Mouse (Mus musculus) lung, embryonic 14.5 days (tissue): ENCODE results near the gene Tmem209. TPM values are rescaled to one million over a fixed set of nuclear protein-coding genes. Genes with fewer than 3 reads are reported as not detected.

Source experiments
- ATAC-seq: fragments of 200-750 bp; cut with Nextera tagmentation; 2 replicates; pipeline ENCODE4 v1.8.0; 2017; ENCODE audit warnings: mild to moderate bottlenecking, moderate TSS enrichment, moderate library complexity; ENCODE audit not compliant: insufficient read depth
- DNase-seq: peaks from one replicate; pipeline ENCODE4 v3.0.0-alpha.2; 2015
- H3K27ac ChIP-seq: fragments of 300-500 bp; sonication (generic); 2 replicates; pipeline ENCODE4 v1.5.1; 2014; ENCODE audit warnings: low read depth, mild to moderate bottlenecking, moderate library complexity
- H3K27me3 ChIP-seq: fragments of 300-500 bp; sonication (generic); 2 replicates; pipeline ENCODE4 v1.6.1; 2014; ENCODE audit warnings: low read length, control low read depth; ENCODE audit not compliant: insufficient read depth
- H3K36me3 ChIP-seq: fragments of 300-500 bp; sonication (generic); 2 replicates; pipeline ENCODE4 v1.6.1; 2014; ENCODE audit warnings: control low read depth; ENCODE audit not compliant: insufficient read depth
- H3K4me1 ChIP-seq: fragments of 300-500 bp; sonication (generic); 2 replicates; pipeline ENCODE4 v1.6.1; 2014; ENCODE audit warnings: antibody characterized with exemption, control low read depth; ENCODE audit not compliant: insufficient read depth
- H3K4me2 ChIP-seq: fragments of 300-500 bp; sonication (generic); 2 replicates; pipeline ENCODE4 v1.6.1; 2014; ENCODE audit warnings: mild to moderate bottlenecking
- H3K4me3 ChIP-seq: fragments of 300-500 bp; sonication (generic); 2 replicates; pipeline ENCODE4 v1.5.1; 2014; ENCODE audit warnings: low read depth, low read length
- H3K9ac ChIP-seq: fragments of 300-500 bp; sonication (generic); 2 replicates; pipeline ENCODE4 v1.6.1; 2014
- H3K9me3 ChIP-seq: fragments of 300-500 bp; sonication (generic); 2 replicates; pipeline ENCODE4 v1.6.1; 2016; ENCODE audit warnings: low read depth, low read length, control low read depth
- CTCF ChIP-seq: IDR thresholded peaks from 2 replicates; pipeline ENCODE4 v1.5.1; 2016; ENCODE audit warnings: antibody characterized with exemption, low read depth
- WGBS: fragments of 180-500 bp; shearing (Covaris S2); extraction: QIAGEN DNeasy Blood & Tissue Kit; methylation state at CpG from one replicate; pipeline ENCODE4 v1.1.7; 2014; 5-methylcytosine and 5-hydroxymethylcytosine counted together
- polyA plus RNA-seq: library from polyadenylated mRNA; unstranded; fragments of >200 nt; fragmentation: Nextera tagmentation; extraction: Ambion mirVana; gene quantifications from 2 replicates; pipeline ENCODE4 v1.2.1, GENCODE M21; 2014

The Tmem209 gene
- polyA plus RNA-seq, 1 experiment from 2014 or later: 43.5 TPM

DNA sequence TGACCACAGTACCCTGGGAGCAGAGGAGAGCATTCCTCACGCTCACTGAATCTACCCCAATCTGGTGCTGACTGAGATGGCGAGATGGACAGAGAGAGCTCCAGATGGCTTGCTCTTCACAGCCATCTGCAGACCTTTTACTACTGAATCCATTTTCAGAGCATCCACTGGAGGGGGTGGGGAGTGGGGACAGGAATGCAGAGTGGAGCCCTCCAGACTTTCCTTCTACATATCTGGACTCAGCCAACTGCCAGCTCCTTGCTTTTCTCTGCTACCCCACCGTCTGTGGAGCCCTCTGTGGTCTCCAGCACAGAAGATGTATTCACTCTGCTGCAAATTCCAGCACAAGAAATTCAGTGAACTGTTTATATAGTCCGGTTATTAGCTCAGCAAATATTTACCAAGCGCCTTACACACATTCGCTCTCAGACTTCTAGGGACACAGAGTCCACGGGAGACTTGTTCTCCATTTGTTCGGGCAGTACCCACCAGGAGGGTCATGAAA lies 32.3 kb downstream of the Tmem209 start:
- H3K4me2 ChIP-seq: peak overlapping the region; percentile 10; the same call in 1 of the 2 replicates
- no peak overlapping the region for H3K9ac ChIP-seq
- no peaks in the 10 kb centered on the region for H3K27me3 ChIP-seq
- ATAC-seq (peak; percentile 85), DNase-seq (peak; percentile 65)
- peak overlapping the region; percentile 92 for H3K27ac ChIP-seq
- peaks cover 12% of the 10 kb centered on the region for H3K4me1 ChIP-seq
- no peak overlapping the region for H3K4me3 ChIP-seq
- no peaks in the 10 kb centered on the region for H3K9me3 ChIP-seq
- peaks cover 45% of the 10 kb centered on the region for H3K36me3 ChIP-seq
- WGBS: 43% methylated on average over 8 of the region's 8 CpGs
- no peak for TF ChIP-seq CTCF

DNA sequence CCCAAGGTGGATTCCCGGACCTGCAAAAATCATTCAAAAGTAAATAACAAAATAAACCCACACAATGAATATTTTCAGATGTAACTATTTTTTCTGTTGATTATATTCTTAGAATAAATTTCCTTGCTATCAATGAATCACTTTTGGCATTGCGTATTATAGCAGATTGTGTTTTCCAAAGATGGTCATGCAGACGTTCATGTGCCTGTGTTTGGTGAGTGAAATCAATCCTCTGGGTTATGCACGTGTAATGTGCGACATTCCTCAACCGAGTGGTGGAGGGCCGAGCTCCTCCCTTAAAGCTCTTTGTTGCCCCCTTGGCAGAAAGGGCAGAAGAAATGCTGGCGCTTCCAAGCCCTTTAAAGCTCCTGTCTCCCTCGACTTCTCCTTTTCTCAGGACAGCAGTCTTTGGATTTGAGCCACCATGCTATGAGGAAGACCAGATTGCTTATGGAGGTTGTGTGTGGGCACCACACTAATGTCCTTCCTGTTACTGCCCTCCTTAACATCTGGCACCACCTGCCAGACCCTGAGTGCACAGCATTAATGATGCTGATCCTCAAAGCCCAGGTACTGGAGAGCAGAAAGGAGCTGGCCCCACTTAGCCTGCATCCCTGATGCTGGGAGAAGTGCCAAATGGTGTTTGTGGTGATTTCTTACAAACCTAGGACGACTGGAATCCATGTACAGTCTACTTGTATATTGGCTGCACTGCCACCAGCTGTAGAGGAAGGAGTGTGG lies 33.4 kb downstream of the Tmem209 start:
- Histone ChIP-seq H3K36me3 (peaks cover 35% of the 10 kb centered on the region), H3K9ac (no peak overlapping the region)

DNA sequence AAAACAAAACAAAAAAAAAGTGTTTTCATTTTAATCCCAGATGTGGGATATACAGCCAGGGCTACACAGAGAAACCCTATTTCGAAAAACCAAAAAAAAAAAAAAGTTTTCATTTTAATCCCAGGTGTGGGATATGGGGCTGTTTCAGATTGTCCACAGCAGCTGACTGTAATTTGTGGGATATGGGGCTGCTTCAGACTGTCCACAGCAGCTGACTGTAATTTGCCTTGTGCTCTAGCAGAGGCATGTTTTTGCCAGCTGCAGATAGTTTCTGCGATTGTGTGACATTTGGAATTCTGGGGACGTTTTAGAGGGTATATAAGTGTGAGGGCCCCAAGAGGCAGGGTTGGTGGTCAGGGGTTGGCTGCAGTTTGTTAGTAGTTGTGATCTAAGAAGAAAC lies 37.9 kb downstream of the Tmem209 start:
- Histone ChIP-seq H3K4me2 (no peak overlapping the region), H3K27ac (no peak overlapping the region), H3K9me3 (no peaks in the 10 kb centered on the region), H3K4me1 (peaks cover 8% of the 10 kb centered on the region), H3K36me3 (no peaks in the 10 kb centered on the region), H3K4me3 (no peak overlapping the region), H3K27me3 (no peaks in the 10 kb centered on the region), H3K9ac (no peak overlapping the region)
- no peak for TF ChIP-seq CTCF
- WGBS: 61% methylated on average over 3 of the region's 3 CpGs
- ATAC-seq (no peak), DNase-seq (no peak)

More for the DNA sequence above, 33.4 kb downstream of the Tmem209 start:
- Histone ChIP-seq H3K4me3 (no peak overlapping the region), H3K27ac (peak overlapping the region; percentile 92), H3K9me3 (no peaks in the 10 kb centered on the region), H3K4me2 (no peak overlapping the region), H3K4me1 (peaks cover 12% of the 10 kb centered on the region), H3K27me3 (no peaks in the 10 kb centered on the region)
- no peak for ATAC-seq
- peak; percentile 32 for DNase-seq
- WGBS: 35% methylated on average over 10 of the region's 10 CpGs
- 0 out of 2 replicates have a peak, but pooled peaks have one; percentile 4 for TF ChIP-seq CTCF

DNA sequence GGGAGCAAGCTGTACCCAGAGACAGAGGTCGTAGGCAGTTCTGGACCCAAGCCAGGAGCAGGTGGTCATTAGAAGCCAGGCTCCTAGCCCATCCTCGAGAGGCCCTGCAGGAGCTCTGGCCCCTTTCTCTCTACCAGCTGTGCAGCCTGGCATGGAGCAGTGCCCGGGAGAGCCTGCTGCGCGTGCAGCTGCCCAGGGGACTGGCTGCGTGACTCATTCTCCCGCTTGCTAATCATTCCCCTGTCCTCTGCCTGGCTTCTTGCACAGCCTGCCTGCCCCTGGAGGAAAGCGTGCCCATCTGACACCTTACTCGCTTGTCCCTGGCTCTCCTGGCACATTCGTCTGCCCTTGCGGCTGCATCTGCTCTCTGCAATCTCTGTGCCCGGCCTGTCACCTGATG lies 40.2 kb downstream of the Tmem209 start:
- DNase-seq (no peak), ATAC-seq (no peak)
- Histone ChIP-seq H3K9me3 (no peaks in the 10 kb centered on the region), H3K4me2 (no peak overlapping the region), H3K4me3 (no peak overlapping the region), H3K36me3 (no peaks in the 10 kb centered on the region), H3K27ac (no peak overlapping the region), H3K27me3 (no peaks in the 10 kb centered on the region), H3K4me1 (no peaks in the 10 kb centered on the region), H3K9ac (no peak overlapping the region)
- TF ChIP-seq CTCF: no peak
- WGBS: 86% methylated on average over 12 of the region's 12 CpGs

DNA sequence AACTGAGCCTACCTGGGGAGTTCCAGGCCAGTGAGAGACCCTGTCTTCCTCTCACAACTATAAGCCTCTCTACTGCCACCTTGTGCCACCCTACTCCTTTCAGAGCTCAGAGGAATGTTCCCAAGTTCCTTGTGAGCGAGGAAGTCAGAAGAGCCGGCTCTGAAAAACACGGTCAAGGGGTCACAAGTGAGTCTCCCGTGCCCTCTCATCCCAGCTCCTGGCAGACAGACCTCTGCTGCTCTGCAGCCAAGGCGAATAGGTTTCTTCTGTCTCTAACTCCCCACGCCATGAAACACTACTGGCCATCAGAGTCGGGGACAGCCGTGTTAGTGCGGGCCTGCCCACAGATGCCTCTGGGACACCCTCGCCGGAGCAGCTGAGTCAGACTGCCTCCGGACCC lies 40.9 kb downstream of the Tmem209 start:
- Histone ChIP-seq H3K36me3 (no peaks in the 10 kb centered on the region), H3K27me3 (no peaks in the 10 kb centered on the region), H3K4me2 (no peak overlapping the region), H3K4me3 (no peak overlapping the region), H3K9ac (0 out of 2 replicates have a peak overlapping the region, but pooled peaks have one; percentile 8), H3K27ac (no peak overlapping the region), H3K9me3 (no peaks in the 10 kb centered on the region), H3K4me1 (no peaks in the 10 kb centered on the region)
- WGBS: 48% methylated on average over 12 of the region's 12 CpGs
- peak; percentile 69 for TF ChIP-seq CTCF
- ATAC-seq (peak; percentile 42; the same call in 1 of the 2 replicates), DNase-seq (peak; percentile 81)

DNA sequence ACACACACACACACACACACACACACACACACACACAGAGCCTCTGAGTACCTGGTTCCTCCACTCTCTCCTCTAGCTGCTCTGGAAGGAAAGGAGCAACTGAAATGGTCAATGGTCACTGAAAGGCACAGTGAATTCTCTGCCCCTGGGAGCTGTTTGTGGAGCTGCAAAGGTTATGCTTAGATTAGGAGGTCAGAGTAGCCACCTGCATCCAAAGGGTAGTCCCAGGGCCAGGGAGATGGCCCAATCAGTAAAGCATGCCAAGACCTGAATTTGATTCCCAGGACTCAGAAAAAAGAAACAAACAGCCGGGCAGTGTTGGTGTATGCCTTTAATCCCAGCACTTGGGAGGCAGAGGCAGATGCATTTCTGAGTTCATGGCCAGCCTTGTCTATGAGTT lies 41.5 kb downstream of the Tmem209 start:
- Histone ChIP-seq H3K4me3 (no peak overlapping the region), H3K4me2 (no peak overlapping the region), H3K9me3 (no peaks in the 10 kb centered on the region), H3K9ac (no peak overlapping the region), H3K36me3 (no peaks in the 10 kb centered on the region), H3K27ac (no peak overlapping the region), H3K27me3 (no peaks in the 10 kb centered on the region), H3K4me1 (no peaks in the 10 kb centered on the region)
- DNase-seq: no peak
- ATAC-seq: no peak
- TF ChIP-seq CTCF: no peak
- 71% methylated on average over 1 of the region's 1 CpGs for WGBS

DNA sequence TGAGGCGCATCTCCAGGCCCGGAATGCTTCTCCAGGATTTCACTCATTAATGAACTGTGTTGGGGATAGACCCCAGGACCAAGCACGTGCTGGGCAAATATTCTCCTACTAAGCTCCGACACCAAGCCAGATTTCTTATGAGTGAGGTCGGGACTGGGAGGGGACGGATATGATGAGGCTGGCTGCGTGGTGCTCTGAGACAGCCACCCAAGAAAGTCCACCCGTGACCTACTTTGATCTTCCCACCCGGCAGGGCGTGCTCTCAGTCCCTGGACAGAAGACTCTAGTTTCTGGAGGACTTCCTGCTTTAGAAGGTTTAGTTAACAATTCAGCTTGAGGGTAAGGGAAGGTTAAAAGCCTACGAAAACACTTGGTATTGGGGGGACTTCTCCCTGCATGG lies 44.0 kb downstream of the Tmem209 start:
- no peak for ATAC-seq
- H3K4me1 ChIP-seq: peaks cover 19% of the 10 kb centered on the region
- no peaks in the 10 kb centered on the region for H3K9me3 ChIP-seq
- no peak overlapping the region for H3K4me3 ChIP-seq
- 77% methylated on average over 11 of the region's 11 CpGs for WGBS
- no peak overlapping the region for H3K9ac ChIP-seq
- H3K4me2 ChIP-seq: no peak overlapping the region
- no peaks in the 10 kb centered on the region for H3K36me3 ChIP-seq
- H3K27ac ChIP-seq: no peak overlapping the region
- no peak for TF ChIP-seq CTCF
- no peaks in the 10 kb centered on the region for H3K27me3 ChIP-seq
- no peak for DNase-seq
